Mouse (Mus musculus) intestine, embryonic 16.5 days (tissue): ENCODE results near the gene Fam173b. TPM values are rescaled to one million over a fixed set of nuclear protein-coding genes. Genes with fewer than 3 reads are reported as not detected.

Source experiments
- ATAC-seq: fragments of 200-750 bp; cut with Nextera tagmentation; 2 replicates; pipeline ENCODE4 v1.8.0; 2017; ENCODE audit warnings: moderate TSS enrichment, moderate library complexity
- H3K27ac ChIP-seq: fragments of 300-500 bp; sonication (generic); 2 replicates; pipeline ENCODE4 v1.5.1; 2014; ENCODE audit warnings: mild to moderate bottlenecking, low read length
- H3K27me3 ChIP-seq: fragments of 300-500 bp; sonication (generic); replicated peaks from 2 replicates; pipeline ENCODE4 v1.6.1; 2014; ENCODE audit warnings: low read length, control low read depth, mixed read lengths; ENCODE audit not compliant: control insufficient read depth, insufficient read depth
- H3K36me3 ChIP-seq: fragments of 300-500 bp; sonication (generic); 2 replicates; pipeline ENCODE4 v1.6.1; 2014; ENCODE audit warnings: low read length, control low read depth; ENCODE audit not compliant: control insufficient read depth, insufficient read depth
- H3K4me1 ChIP-seq: fragments of 300-500 bp; sonication (generic); 2 replicates; pipeline ENCODE4 v1.6.1; 2014; ENCODE audit warnings: low read length, control low read depth, mixed read lengths; ENCODE audit not compliant: control insufficient read depth, insufficient read depth
- H3K4me2 ChIP-seq: fragments of 300-500 bp; sonication (generic); 2 replicates; pipeline ENCODE4 v1.6.1; 2014; ENCODE audit warnings: low read depth, low read length, control low read depth
- H3K4me3 ChIP-seq: fragments of 300-500 bp; sonication (generic); 2 replicates; pipeline ENCODE4 v1.5.1; 2014; ENCODE audit warnings: mild to moderate bottlenecking, low read length
- H3K9ac ChIP-seq: fragments of 300-500 bp; sonication (generic); 2 replicates; pipeline ENCODE4 v1.6.1; 2014; ENCODE audit warnings: low read depth, low read length
- H3K9me3 ChIP-seq: fragments of 300-500 bp; sonication (generic); 2 replicates; pipeline ENCODE4 v1.6.1; 2016; ENCODE audit warnings: low read length, control low read depth; ENCODE audit not compliant: control insufficient read depth
- WGBS: fragments of 180-500 bp; shearing (Covaris S2); extraction: QIAGEN DNeasy Blood & Tissue Kit; methylation state at CpG from one replicate; pipeline ENCODE4 v1.1.7; 2014; 5-methylcytosine and 5-hydroxymethylcytosine counted together
- polyA plus RNA-seq: library from polyadenylated mRNA; unstranded; fragments of >200 nt; fragmentation: Nextera tagmentation; extraction: Ambion mirVana; gene quantifications from 2 replicates; pipeline ENCODE4 v1.2.1, GENCODE M21; 2015

Gene Fam173b
- polyA plus RNA-seq, 1 experiment from 2014 or later: 15.7 TPM

- Histone ChIP-seq H3K4me3 (no peak overlapping the region), H3K9ac (no peak overlapping the region), H3K27ac (no peak overlapping the region), H3K9me3 (no peaks in the 10 kb centered on the region), H3K36me3 (no peaks in the 10 kb centered on the region), H3K4me2 (no peak overlapping the region), H3K27me3 (no peaks in the 10 kb centered on the region), H3K4me1 (no peaks in the 10 kb centered on the region)
- 86% methylated on average over 13 of the region's 13 CpGs for WGBS
- no peak for ATAC-seq
Measured at GRCm38 (mm10) chr15:31583304-31584085, 18.2 kb upstream of the Fam173b start.

DNA sequence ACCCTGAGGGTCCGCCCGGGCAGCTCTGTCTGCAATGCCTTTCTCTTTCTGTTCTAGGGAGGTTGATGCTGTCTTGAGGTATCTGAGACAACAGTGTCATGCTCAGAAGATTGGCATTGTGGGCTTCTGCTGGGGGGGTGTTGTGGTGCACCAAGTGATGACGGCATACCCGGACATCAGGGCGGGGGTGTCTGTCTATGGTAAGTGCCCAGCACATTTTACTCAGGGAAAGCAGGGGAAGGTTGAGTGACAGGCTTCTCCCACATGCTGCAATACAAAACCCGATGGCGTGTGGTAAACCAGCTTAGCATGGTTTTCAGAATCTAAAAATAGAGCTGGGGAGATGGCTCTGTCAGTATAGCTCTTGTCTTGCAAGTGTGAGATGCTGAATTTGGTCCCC, 16.4 kb upstream of the Fam173b start:
- no peak overlapping the region for H3K4me3 ChIP-seq
- no peak overlapping the region for H3K4me2 ChIP-seq
- ATAC-seq: no peak
- no peaks in the 10 kb centered on the region for H3K4me1 ChIP-seq
- peaks cover 2% of the 10 kb centered on the region; the same call in 1 of the 2 replicates for H3K36me3 ChIP-seq
- H3K9me3 ChIP-seq: no peaks in the 10 kb centered on the region
- no peaks in the 10 kb centered on the region for H3K27me3 ChIP-seq
- no peak overlapping the region for H3K9ac ChIP-seq
- H3K27ac ChIP-seq: no peak overlapping the region
- WGBS: 85% methylated on average over 7 of the region's 7 CpGs

DNA sequence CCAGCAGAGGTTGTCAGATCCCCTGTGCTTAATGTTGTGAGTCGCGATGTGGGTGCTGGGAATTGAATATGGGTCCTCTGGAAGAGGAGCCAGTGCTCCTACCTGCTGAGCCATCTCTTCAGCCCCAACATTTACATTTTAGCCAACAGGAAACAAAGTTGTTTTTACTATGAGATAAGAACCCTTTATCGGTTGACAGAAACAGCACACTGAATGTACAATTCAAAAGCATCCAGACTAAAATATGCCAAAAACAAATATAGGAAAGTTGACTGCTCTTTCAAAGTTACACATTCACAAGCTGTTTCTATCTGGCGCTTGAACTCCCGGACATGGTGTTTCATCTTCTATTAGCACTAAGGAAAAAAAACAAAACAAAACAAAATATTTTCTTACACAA, 15.6 kb upstream of the Fam173b start:
- no peaks in the 10 kb centered on the region for H3K9me3 ChIP-seq
- H3K27me3 ChIP-seq: no peaks in the 10 kb centered on the region
- H3K4me3 ChIP-seq: no peak overlapping the region
- ATAC-seq: no peak
- no peak overlapping the region for H3K27ac ChIP-seq
- H3K4me2 ChIP-seq: no peak overlapping the region
- no peaks in the 10 kb centered on the region for H3K4me1 ChIP-seq
- WGBS: 78% methylated on average over 5 of the region's 5 CpGs
- peaks cover 10% of the 10 kb centered on the region for H3K36me3 ChIP-seq
- H3K9ac ChIP-seq: no peak overlapping the region

DNA sequence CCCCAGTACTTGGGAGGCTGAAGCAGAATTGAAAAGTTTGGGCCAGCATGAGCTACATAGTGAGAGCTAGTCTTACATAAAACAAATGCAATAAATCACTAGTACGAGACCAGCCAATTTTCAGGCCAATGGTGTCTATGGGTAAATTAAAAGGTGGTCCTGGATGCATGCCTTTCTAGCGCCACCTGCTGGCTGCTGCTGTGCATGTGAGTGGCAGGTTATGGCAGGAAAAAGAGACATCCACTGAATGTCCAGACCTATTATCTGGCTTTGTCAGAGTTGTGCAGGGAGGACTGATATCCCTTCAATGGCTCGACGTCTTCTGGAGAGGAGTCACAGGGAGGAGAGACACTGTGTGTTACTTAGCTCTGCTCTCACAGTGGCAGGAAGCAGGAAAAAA, 15.1 kb upstream of the Fam173b start:
- Histone ChIP-seq H3K4me1 (no peaks in the 10 kb centered on the region), H3K9me3 (no peaks in the 10 kb centered on the region), H3K4me3 (no peak overlapping the region), H3K4me2 (no peak overlapping the region), H3K27me3 (no peaks in the 10 kb centered on the region), H3K27ac (no peak overlapping the region), H3K9ac (no peak overlapping the region), H3K36me3 (peaks cover 12% of the 10 kb centered on the region)
- WGBS: 8% methylated on average over 4 of the region's 4 CpGs
- 0 out of 2 replicates have a peak, but pooled peaks have one; percentile 19 for ATAC-seq

GRCm38 (mm10) chr15:31587789-31588188, 13.9 kb upstream of the Fam173b start:
- H3K4me3 ChIP-seq: no peak overlapping the region
- H3K27ac ChIP-seq: no peak overlapping the region
- 77% methylated on average over 2 of the region's 2 CpGs for WGBS
- H3K36me3 ChIP-seq: peaks cover 21% of the 10 kb centered on the region
- H3K4me1 ChIP-seq: no peaks in the 10 kb centered on the region
- no peak overlapping the region for H3K9ac ChIP-seq
- H3K27me3 ChIP-seq: no peaks in the 10 kb centered on the region
- no peak overlapping the region for H3K4me2 ChIP-seq
- no peak for ATAC-seq
- H3K9me3 ChIP-seq: no peaks in the 10 kb centered on the region

DNA sequence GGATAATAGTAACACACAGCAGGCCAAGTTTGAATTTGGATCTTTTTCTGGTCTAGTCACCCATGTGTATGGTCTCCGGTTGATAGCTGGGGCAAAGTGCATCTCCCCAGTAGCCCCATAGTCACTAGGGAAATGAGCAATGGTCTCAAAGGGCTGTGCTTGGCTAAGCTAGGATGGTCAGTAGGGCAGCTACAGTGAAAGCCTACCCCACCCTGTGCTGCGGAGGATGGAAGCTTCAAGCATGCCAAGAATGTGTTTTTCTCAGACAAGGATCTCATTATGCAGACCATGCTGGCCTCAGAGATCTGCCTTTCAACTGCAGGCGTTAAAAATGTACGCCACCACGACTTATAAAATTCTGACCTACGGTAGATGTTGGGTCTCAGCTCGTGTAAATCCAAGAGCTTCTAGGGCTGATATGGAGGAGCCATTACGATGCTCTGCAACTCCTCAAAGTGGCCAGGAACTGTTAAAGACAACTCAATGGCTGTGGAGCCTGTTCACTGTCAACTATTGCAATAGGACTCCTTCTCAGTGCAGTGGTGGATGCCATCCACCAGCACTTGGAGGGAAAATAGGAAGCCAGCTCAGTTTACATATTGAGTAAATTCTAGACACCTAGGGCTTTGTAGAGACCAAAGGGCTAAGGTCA, 12.5 kb upstream of the Fam173b start:
- WGBS: 49% methylated on average over 8 of the region's 8 CpGs
- ATAC-seq: no peak
- Histone ChIP-seq H3K36me3 (peaks cover 34% of the 10 kb centered on the region), H3K4me2 (no peak overlapping the region), H3K27me3 (no peaks in the 10 kb centered on the region), H3K9ac (no peak overlapping the region), H3K4me3 (no peak overlapping the region), H3K4me1 (no peaks in the 10 kb centered on the region), H3K27ac (no peak overlapping the region), H3K9me3 (no peaks in the 10 kb centered on the region)

DNA sequence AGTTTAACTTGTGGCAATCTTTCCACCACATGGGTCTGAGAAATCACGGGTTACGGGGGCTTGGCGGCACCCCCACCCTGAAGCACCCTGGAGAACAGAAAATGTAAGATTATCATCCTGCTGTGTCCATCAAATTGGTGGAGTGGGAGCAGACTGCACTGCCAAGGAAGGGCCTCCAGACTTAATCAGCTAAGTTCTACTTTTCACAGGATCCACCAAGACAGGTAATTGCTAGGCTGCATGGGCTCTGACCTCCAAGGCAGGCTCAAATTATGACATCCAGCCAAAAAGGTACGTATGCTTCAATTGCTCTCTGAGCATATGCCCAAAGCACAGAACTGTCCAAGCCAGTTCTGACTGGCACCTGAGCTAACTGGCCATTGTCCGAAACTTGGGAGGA, 11.5 kb upstream of the Fam173b start:
- no peak overlapping the region for H3K27ac ChIP-seq
- no peak for ATAC-seq
- no peaks in the 10 kb centered on the region for H3K4me1 ChIP-seq
- H3K9me3 ChIP-seq: no peaks in the 10 kb centered on the region
- 90% methylated on average over 5 of the region's 5 CpGs for WGBS
- H3K27me3 ChIP-seq: no peaks in the 10 kb centered on the region
- no peak overlapping the region for H3K4me2 ChIP-seq
- H3K9ac ChIP-seq: no peak overlapping the region
- H3K4me3 ChIP-seq: no peak overlapping the region
- peaks cover 44% of the 10 kb centered on the region for H3K36me3 ChIP-seq

- WGBS: 77% methylated on average over 8 of the region's 8 CpGs
- Histone ChIP-seq H3K27ac (no peak overlapping the region), H3K4me3 (no peak overlapping the region), H3K4me2 (no peak overlapping the region), H3K9ac (no peak overlapping the region), H3K27me3 (no peaks in the 10 kb centered on the region), H3K36me3 (peaks cover 51% of the 10 kb centered on the region), H3K9me3 (no peaks in the 10 kb centered on the region), H3K4me1 (no peaks in the 10 kb centered on the region)
- ATAC-seq: no peak
Measured at GRCm38 (mm10) chr15:31592531-31592930, 9.1 kb upstream of the Fam173b start.

DNA sequence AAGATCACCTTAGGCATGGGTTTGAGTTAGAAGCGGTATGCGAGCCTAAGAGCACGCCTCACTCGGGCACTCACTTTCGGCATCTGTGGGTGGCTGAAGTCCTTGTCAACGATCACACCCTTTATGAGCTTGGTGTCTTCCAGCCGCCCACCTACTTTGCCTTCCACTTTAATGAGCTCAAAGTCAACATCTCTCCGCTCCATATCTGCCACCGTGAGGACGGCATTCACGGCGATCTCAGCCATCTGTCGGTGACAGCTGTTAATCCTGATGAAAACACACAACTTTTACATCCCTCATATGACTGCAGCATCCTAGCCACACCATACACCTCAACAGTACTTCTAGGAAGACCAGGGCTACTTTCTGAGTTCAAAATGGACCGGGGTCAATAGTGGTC, 7.4 kb upstream of the Fam173b start:
- no peaks in the 10 kb centered on the region for H3K27me3 ChIP-seq
- 0 out of 2 replicates have a peak, but pooled peaks cover 2% of the 10 kb centered on the region for H3K4me1 ChIP-seq
- peaks cover 51% of the 10 kb centered on the region for H3K36me3 ChIP-seq
- no peak overlapping the region for H3K4me2 ChIP-seq
- 83% methylated on average over 14 of the region's 14 CpGs for WGBS
- no peaks in the 10 kb centered on the region for H3K9me3 ChIP-seq
- H3K4me3 ChIP-seq: no peak overlapping the region
- no peak overlapping the region for H3K9ac ChIP-seq
- H3K27ac ChIP-seq: no peak overlapping the region
- no peak for ATAC-seq
